Mouse (Mus musculus) cerebellum, adult 2 months (tissue): ENCODE measurements at regions not wholly inside any gene's neighbourhood (a gene's known extent, or its start where the extent isn't known, plus 50 kb on each side); places are given as distances from the start of the nearest gene placed in this dataset.

Experiments
- CTCF ChIP-seq: fragments of 200-500 bp; IDR thresholded peaks from 2 replicates; pipeline ENCODE4 v1.5.1; 2011; ENCODE audit warnings: low read depth, mild to moderate bottlenecking, control low read depth, low read length, moderate library complexity, borderline replicate concordance; ENCODE audit not compliant: insufficient read depth
- POLR2A ChIP-seq: fragments of 200-500 bp; IDR thresholded peaks from 2 replicates; pipeline ENCODE4 v1.6.1; 2011; ENCODE audit warnings: low read length, control low read depth, borderline replicate concordance; ENCODE audit not compliant: insufficient read depth

- TF ChIP-seq CTCF (no peak), POLR2A (no peak)
Observed at GRCm38 (mm10) chr8:89304116-89304515, 260.2 kb upstream of the Sall1 start.
